Mouse (Mus musculus): Measurements from ENCODE around the gene Lgr4. TPM values are rescaled to one million over a fixed set of nuclear protein-coding genes. Genes with fewer than 3 reads are reported as not detected.
A peak's percentile ranks its signal among the peaks of the same experiment; 100 is the strongest.

Gene Lgr4
- polyA plus RNA-seq, 1 experiment from 2014 or later = 3.5 TPM

- Histone ChIP-seq H3K27ac (ENCODE audit: low read length) (no peak overlapping the region), H3K9ac (ENCODE audit: low read depth, low read length) (no peak overlapping the region), H3K27me3 (ENCODE audit: control insufficient read depth, insufficient read depth, low read depth, low read length) (no peaks in the 10 kb centered on the region), H3K4me1 (ENCODE audit: control insufficient read depth, low read depth, low read length) (peaks cover 2% of the 10 kb centered on the region), H3K9me3 (replicated peaks; ENCODE audit: control insufficient read depth, low read length) (no peaks in the 10 kb centered on the region), H3K36me3 (ENCODE audit: control insufficient read depth, insufficient read depth) (no peaks in the 10 kb centered on the region), H3K4me3 (ENCODE audit: low read depth, low read length) (no peak overlapping the region), H3K4me2 (ENCODE audit: low read depth, low read length) (no peak overlapping the region)
- 67% methylated on average over 3 of the region's 3 CpGs for WGBS (ENCODE audit: insufficient replicate concordance)
- no peak for ATAC-seq (ENCODE audit: low read depth)
Measured at GRCm38 (mm10) chr2:109935194-109935593, 17.7 kb downstream of the Lgr4 start.

DNA sequence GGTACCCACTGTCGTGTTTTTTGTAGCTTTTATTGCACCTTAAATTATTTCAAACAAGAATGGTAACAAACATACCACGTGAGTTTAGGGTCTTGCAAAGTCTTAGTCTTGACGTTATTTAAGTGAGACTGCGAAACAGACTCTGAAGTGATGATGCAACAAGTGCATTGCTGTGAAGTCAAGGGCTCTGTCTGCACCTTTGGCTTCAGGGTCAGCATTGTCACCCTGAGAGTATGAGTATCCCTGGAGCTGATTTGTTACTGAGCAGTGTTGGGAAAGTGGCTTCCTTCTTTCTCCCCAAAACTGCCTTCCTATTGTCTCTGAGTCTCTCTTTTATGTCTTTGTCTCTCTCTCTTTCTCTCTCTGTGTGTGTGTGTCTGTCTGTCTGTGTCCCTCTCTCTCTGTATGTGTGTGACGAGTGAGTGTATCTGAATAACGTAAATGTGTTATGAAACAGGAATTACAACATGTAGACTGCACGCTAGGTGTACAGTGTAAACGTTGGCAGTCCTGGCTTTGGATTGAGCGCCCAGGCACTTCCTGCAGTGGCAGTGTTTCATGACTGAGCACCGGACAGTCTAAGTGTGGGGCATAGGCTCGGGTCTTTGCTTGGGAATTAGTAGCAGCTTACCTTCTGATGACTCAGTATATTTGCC is 18.4 kb downstream of the Lgr4 start:
- no peak overlapping the region for H3K4me3 ChIP-seq (ENCODE audit: low read depth, low read length)
- 57% methylated on average over 11 of the region's 11 CpGs for WGBS (ENCODE audit: insufficient replicate concordance)
- no peaks in the 10 kb centered on the region for H3K9me3 ChIP-seq (replicated peaks; ENCODE audit: control insufficient read depth, low read length)
- H3K9ac ChIP-seq (ENCODE audit: low read depth, low read length) = no peak overlapping the region
- no peaks in the 10 kb centered on the region for H3K36me3 ChIP-seq (ENCODE audit: control insufficient read depth, insufficient read depth)
- H3K4me2 ChIP-seq (ENCODE audit: low read depth, low read length) = no peak overlapping the region
- no peaks in the 10 kb centered on the region for H3K27me3 ChIP-seq (ENCODE audit: control insufficient read depth, insufficient read depth, low read depth, low read length)
- H3K4me1 ChIP-seq (ENCODE audit: control insufficient read depth, low read depth, low read length) = peaks cover 2% of the 10 kb centered on the region
- peak; percentile 59 for ATAC-seq (ENCODE audit: low read depth)
- peak overlapping the region; percentile 44; the same call in 1 of the 2 replicates for H3K27ac ChIP-seq (ENCODE audit: low read length)

- H3K4me2 ChIP-seq (ENCODE audit: low read depth, low read length) = no peak overlapping the region
- ATAC-seq (ENCODE audit: low read depth) = no peak
- no peak overlapping the region for H3K9ac ChIP-seq (ENCODE audit: low read depth, low read length)
- no peak overlapping the region; the same call in 1 of the 2 replicates for H3K27ac ChIP-seq (ENCODE audit: low read length)
- H3K4me1 ChIP-seq (ENCODE audit: control insufficient read depth, low read depth, low read length) = peaks cover 2% of the 10 kb centered on the region
- H3K27me3 ChIP-seq (ENCODE audit: control insufficient read depth, insufficient read depth, low read depth, low read length) = no peaks in the 10 kb centered on the region
- H3K36me3 ChIP-seq (ENCODE audit: control insufficient read depth, insufficient read depth) = no peaks in the 10 kb centered on the region
- H3K9me3 ChIP-seq (replicated peaks; ENCODE audit: control insufficient read depth, low read length) = no peaks in the 10 kb centered on the region
- H3K4me3 ChIP-seq (ENCODE audit: low read depth, low read length) = no peak overlapping the region
- WGBS (ENCODE audit: insufficient replicate concordance) = 49% methylated on average over 2 of the region's 2 CpGs
Measured at GRCm38 (mm10) chr2:109936410-109936755, 18.9 kb downstream of the Lgr4 start.

DNA sequence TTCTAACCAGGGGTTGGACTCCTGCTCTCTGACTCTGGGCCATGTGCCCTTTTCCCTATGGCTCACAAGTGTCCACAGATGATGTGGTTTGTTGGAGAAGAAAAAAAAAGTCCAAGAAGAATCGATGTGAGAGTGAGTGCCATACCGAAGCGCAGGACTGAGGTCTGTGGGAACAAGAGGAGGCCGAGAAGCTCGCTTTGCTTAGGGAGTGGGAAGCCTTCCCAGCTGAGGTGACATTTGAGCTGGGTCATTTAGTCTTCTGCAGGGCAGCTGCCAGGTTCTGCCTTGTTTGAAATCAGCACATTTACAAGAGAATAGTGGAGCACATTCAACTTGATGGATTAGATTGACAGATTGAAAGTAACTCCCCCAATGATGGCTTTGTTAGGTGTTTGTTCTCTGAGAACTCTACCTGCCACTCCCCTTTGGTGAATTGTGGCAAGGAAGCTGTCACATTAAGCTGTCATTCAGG is 24.6 kb downstream of the Lgr4 start:
- ATAC-seq (ENCODE audit: low read depth) = 0 out of 2 replicates have a peak, but pooled peaks have one; percentile 27
- Histone ChIP-seq H3K27me3 (ENCODE audit: control insufficient read depth, insufficient read depth, low read depth, low read length) (no peaks in the 10 kb centered on the region), H3K4me1 (ENCODE audit: control insufficient read depth, low read depth, low read length) (no peaks in the 10 kb centered on the region), H3K9me3 (replicated peaks; ENCODE audit: control insufficient read depth, low read length) (no peaks in the 10 kb centered on the region), H3K27ac (ENCODE audit: low read length) (no peak overlapping the region; the same call in 1 of the 2 replicates), H3K9ac (ENCODE audit: low read depth, low read length) (no peak overlapping the region), H3K4me2 (ENCODE audit: low read depth, low read length) (no peak overlapping the region), H3K4me3 (ENCODE audit: low read depth, low read length) (no peak overlapping the region), H3K36me3 (ENCODE audit: control insufficient read depth, insufficient read depth) (no peaks in the 10 kb centered on the region)
- WGBS (ENCODE audit: insufficient replicate concordance) = 61% methylated on average over 5 of the region's 5 CpGs

DNA sequence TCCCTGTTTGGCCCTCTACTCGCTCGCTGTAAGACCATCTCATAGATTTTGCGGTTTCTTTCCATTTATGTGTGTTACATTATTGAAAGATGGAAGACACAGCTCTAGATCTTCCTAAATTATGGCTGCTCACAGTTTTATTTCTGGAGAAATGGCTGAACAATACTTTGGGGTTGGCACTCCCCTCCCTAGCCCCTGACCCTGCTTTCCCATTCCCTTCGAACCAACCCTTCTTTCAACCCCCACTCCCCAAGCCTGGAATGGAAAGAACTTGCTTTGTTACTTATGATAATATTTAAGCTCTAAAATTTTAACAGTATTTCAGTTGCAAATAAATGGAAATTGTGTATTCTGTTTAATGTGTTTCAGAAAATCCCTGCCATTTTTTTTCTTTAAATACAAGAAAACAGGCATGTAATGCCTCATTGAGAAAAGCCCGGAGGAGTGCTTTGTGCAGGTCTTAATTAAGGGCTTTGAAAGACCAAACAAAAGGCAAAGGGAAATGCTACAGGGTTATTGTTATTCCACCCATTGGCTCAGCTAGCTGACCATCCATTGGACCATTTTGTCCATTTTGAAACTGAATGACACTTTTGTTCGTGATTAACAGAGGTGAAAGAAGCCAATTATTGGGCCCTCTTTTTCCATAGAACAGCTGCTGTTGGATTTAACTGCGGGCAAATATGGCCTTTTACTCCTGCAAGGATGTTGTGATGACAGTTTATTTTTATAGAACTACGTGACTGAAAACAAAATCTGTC is 25.5 kb downstream of the Lgr4 start:
- Histone ChIP-seq H3K4me1 (ENCODE audit: control insufficient read depth, low read depth, low read length) (no peaks in the 10 kb centered on the region), H3K9me3 (replicated peaks; ENCODE audit: control insufficient read depth, low read length) (no peaks in the 10 kb centered on the region), H3K27ac (ENCODE audit: low read length) (no peak overlapping the region), H3K36me3 (ENCODE audit: control insufficient read depth, insufficient read depth) (no peaks in the 10 kb centered on the region), H3K4me3 (ENCODE audit: low read depth, low read length) (no peak overlapping the region), H3K27me3 (ENCODE audit: control insufficient read depth, insufficient read depth, low read depth, low read length) (no peaks in the 10 kb centered on the region), H3K4me2 (ENCODE audit: low read depth, low read length) (no peak overlapping the region), H3K9ac (ENCODE audit: low read depth, low read length) (no peak overlapping the region)
- ATAC-seq (ENCODE audit: low read depth) = no peak
- WGBS (ENCODE audit: insufficient replicate concordance) = 78% methylated on average over 8 of the region's 8 CpGs

GRCm38 (mm10) chr2:109944995-109945394 is 27.5 kb downstream of the Lgr4 start:
- WGBS (ENCODE audit: insufficient replicate concordance) = 54% methylated on average over 9 of the region's 9 CpGs
- Histone ChIP-seq H3K27ac (ENCODE audit: low read length) (no peak overlapping the region), H3K4me1 (ENCODE audit: control insufficient read depth, low read depth, low read length) (no peaks in the 10 kb centered on the region)

DNA sequence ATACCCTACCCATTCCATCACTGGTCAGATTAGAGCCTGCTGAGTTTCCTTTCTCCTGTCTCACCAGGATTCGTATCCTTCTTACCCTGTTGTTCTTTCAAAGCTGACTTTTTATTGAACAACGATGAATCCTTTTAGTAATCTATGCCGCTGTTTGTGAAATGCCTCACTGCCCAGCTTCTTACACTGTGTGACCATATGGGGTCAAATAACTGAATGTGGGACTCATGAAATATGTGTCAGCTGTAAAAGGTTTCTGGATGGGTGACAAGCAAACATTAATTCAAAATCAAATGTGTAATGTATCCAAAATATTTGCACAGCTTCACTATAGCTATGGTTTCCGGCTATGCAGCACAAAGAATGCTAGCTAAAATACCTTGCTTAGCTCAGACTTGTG is 28.1 kb downstream of the Lgr4 start:
- no peak for ATAC-seq (ENCODE audit: low read depth)
- Histone ChIP-seq H3K27me3 (ENCODE audit: control insufficient read depth, insufficient read depth, low read depth, low read length) (no peaks in the 10 kb centered on the region), H3K36me3 (ENCODE audit: control insufficient read depth, insufficient read depth) (no peaks in the 10 kb centered on the region), H3K9ac (ENCODE audit: low read depth, low read length) (no peak overlapping the region), H3K4me3 (ENCODE audit: low read depth, low read length) (no peak overlapping the region), H3K9me3 (replicated peaks; ENCODE audit: control insufficient read depth, low read length) (no peaks in the 10 kb centered on the region), H3K27ac (ENCODE audit: low read length) (no peak overlapping the region), H3K4me1 (ENCODE audit: control insufficient read depth, low read depth, low read length) (no peaks in the 10 kb centered on the region), H3K4me2 (ENCODE audit: low read depth, low read length) (no peak overlapping the region)
- 75% methylated on average over 4 of the region's 4 CpGs for WGBS (ENCODE audit: insufficient replicate concordance)

More at GRCm38 (mm10) chr2:109944995-109945394, 27.5 kb downstream of the Lgr4 start:
- H3K4me2 ChIP-seq (ENCODE audit: low read depth, low read length) = no peak overlapping the region
- H3K9me3 ChIP-seq (replicated peaks; ENCODE audit: control insufficient read depth, low read length) = no peaks in the 10 kb centered on the region
- no peak for ATAC-seq (ENCODE audit: low read depth)
- no peak overlapping the region for H3K9ac ChIP-seq (ENCODE audit: low read depth, low read length)
- H3K27me3 ChIP-seq (ENCODE audit: control insufficient read depth, insufficient read depth, low read depth, low read length) = no peaks in the 10 kb centered on the region
- no peak overlapping the region for H3K4me3 ChIP-seq (ENCODE audit: low read depth, low read length)
- H3K36me3 ChIP-seq (ENCODE audit: control insufficient read depth, insufficient read depth) = no peaks in the 10 kb centered on the region

GRCm38 (mm10) chr2:109946426-109946825 is 29.0 kb downstream of the Lgr4 start:
- no peaks in the 10 kb centered on the region for H3K27me3 ChIP-seq (ENCODE audit: control insufficient read depth, insufficient read depth, low read depth, low read length)
- no peak overlapping the region for H3K4me3 ChIP-seq (ENCODE audit: low read depth, low read length)
- H3K9ac ChIP-seq (ENCODE audit: low read depth, low read length) = no peak overlapping the region
- 64% methylated on average over 6 of the region's 6 CpGs for WGBS (ENCODE audit: insufficient replicate concordance)
- no peak overlapping the region for H3K4me2 ChIP-seq (ENCODE audit: low read depth, low read length)
- no peak for ATAC-seq (ENCODE audit: low read depth)
- no peak overlapping the region for H3K27ac ChIP-seq (ENCODE audit: low read length)
- peaks cover 2% of the 10 kb centered on the region; the same call in 1 of the 2 replicates for H3K4me1 ChIP-seq (ENCODE audit: control insufficient read depth, low read depth, low read length)
- no peaks in the 10 kb centered on the region for H3K36me3 ChIP-seq (ENCODE audit: control insufficient read depth, insufficient read depth)
- H3K9me3 ChIP-seq (replicated peaks; ENCODE audit: control insufficient read depth, low read length) = no peaks in the 10 kb centered on the region

GRCm38 (mm10) chr2:109949519-109949918 is 32.1 kb downstream of the Lgr4 start:
- H3K9me3 ChIP-seq (replicated peaks; ENCODE audit: control insufficient read depth, low read length) = no peaks in the 10 kb centered on the region
- no peaks in the 10 kb centered on the region for H3K36me3 ChIP-seq (ENCODE audit: control insufficient read depth, insufficient read depth)
- H3K27me3 ChIP-seq (ENCODE audit: control insufficient read depth, insufficient read depth, low read depth, low read length) = no peaks in the 10 kb centered on the region
- no peak overlapping the region for H3K4me2 ChIP-seq (ENCODE audit: low read depth, low read length)
- H3K9ac ChIP-seq (ENCODE audit: low read depth, low read length) = no peak overlapping the region
- H3K4me1 ChIP-seq (ENCODE audit: control insufficient read depth, low read depth, low read length) = peaks cover 8% of the 10 kb centered on the region
- no peak for ATAC-seq (ENCODE audit: low read depth)
- H3K27ac ChIP-seq (ENCODE audit: low read length) = no peak overlapping the region
- no peak overlapping the region for H3K4me3 ChIP-seq (ENCODE audit: low read depth, low read length)
